Mouse (Mus musculus): ENCODE measurements around the gene Pcdh17.

The Pcdh17 gene

DNA sequence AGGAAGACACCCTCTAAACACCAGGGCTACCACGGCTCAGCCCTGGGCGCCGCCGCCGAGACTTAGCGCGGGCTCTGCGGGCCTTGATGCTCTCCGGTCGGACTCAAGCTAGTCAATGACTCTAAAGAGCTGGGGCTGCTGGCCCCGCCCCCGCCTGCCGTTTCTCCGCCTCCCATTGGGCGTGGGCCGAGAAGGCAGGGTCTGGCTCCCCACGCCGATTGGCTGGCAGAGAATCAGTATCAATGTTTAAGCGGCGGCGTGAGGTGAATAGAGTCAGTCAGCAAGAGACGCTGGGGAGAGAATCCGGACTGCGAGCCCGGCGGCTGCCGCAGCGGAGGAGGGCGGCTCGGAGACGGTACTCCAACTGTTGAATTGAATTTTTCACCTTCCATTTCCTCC, at the start of gene Pcdh17:
Gene Pcdh17 (plus strand): TSS at position 276 of the 399 bp plus-strand sequence.
- DNase-seq (ENCODE audit: low spot score in 2 of 2): peak; percentile 90

DNA sequence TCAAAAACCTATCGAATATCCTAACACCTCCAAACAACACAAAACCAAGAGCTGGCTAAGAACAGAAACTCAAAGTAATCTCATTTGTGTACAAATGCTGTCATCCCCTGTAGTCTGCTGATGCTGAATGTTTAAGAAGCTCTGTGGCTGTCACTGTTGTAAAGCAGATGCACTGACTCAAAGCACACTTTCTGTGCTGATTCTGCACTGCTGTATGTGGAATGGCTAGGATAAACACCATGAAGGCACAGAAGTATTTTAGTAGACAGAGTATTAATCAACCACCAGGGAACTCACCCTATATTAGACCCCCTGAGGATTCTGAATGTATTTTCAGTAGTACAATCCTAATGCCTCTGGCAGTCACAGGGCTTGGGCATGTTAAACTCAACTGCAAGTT, 46.2 kb upstream of the Pcdh17 start:
- DNase-seq (ENCODE audit: low spot score in 2 of 2): no peak

DNA sequence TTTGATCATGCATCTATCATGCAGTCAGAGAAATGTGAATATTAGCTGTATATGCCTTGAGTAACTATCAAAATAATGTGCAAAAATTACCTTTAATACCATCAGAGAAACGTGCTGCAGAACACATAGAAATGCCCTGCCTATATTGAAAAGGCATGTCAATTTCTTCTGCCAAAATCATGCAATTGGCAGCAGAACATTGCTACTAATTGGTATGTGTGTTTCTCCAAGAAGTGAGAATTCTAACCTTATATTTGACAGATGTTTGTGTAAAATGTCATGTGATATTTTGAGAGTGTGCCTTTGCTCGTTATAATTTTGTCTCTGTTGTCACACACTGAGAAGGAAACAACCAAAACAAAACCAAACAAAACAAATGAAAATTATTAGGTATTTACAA, 18.6 kb upstream of the Pcdh17 start:
- DNase-seq (ENCODE audit: low spot score in 2 of 2): no peak

DNA sequence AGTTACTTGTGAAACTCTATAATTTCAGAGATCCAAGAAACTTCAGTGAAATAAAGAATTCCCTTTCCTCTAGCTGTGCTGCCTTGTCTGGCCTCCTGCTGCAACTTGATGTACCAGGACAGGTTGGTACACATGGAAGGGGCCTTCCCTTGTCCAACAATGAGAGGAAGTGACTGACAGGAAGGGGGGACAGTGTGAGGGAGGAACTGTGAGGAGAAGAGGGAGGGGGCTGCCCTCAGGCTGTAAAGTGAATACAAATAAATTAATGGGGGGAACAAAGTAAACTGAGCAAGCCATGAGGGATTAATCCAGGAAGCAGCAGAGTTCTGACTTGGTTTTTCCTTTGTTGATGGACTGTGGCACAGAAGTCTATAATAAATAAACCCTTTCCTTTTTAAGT, 16.7 kb upstream of the Pcdh17 start:
- DNase-seq (ENCODE audit: low spot score in 2 of 2): no peak

DNA sequence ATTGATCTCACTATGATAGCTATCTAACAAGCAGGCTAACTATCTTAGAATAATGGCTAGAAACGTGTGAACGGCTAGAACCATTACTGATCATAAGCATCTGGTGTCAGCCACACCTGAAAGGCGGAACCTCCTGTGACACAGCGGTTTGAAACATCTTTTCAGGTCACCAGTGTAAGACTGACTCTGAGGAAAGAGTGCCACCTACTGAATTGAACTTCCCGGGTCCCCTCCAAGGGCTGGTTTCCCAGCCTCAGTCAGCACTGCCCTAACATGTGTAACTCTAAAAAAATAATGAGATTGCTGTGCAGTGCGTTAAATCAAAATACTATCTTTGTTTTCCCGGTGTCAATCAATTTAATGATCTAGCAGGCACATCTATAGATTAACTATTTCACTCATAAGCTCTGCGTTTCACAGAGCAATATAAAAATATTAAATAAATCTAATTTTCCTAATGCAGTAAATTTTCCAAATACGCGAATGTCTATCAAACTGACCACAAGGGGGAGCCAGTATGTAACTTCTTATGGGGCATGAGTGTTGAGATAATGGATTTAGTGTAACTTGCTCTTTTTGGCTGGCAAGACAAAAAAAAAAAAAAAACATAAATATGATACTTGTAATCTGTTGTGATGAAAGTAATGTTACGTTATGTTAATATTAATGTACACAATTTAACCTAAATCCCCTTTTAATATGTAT, 5.1 kb upstream of the Pcdh17 start:
- no peak for DNase-seq (ENCODE audit: low spot score in 2 of 2)

DNA sequence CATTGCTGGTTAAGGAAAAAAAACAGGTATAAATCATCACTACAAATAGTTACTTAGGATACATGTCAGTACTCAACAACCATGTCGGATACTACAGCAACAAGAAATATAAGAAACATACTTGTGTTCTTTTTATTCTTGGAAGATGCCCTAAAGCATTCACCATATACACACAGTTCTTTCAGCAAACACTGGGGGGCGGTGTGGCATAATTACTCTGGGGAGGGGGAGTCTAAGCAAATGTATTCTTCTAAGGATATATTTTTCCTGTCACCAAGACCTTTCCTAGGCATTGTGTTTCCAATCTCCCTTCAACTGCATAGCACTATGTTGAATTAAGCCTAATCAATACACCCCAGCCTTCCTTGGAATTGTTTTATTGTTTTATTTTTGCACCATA, 2.5 kb upstream of the Pcdh17 start:
- no peak for DNase-seq (ENCODE audit: low spot score in 2 of 2)

DNA sequence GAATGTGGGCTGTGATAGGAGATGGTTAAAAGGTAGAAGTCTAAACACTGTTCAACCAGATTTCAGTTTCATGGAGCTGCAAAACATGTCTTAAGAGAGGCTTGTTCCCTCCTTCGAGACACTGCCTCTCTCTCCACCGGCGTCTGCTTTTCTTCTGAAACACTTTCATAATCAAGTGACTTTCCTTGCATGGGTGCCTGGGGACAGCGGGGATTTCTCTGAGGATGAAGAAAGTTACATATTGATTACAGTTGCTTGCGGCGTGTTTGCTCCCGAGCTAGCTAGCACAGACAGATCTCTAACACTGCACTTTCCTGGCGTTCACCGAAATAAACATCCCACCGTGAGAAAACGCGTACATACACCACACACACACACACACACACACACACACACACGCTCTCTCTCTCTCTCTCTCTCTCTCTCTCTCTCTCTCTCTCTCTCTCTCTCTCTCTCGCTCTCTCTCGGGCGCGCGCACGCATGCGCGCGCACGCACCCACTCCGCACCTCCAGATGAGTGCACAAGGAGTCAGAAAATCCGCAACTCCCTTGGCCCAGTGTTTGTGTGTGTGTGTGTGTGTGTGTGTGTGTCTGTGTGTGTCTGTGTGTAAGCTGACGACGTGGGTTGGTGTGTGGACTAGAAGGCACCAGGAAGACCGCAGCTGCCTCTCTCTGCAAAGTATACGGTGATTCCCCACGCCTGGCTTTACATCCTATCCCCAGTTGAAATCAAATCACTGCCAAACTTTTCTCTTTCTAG, 655 bp upstream of the Pcdh17 start:
- no peak for DNase-seq (ENCODE audit: low spot score in 2 of 2)

DNA sequence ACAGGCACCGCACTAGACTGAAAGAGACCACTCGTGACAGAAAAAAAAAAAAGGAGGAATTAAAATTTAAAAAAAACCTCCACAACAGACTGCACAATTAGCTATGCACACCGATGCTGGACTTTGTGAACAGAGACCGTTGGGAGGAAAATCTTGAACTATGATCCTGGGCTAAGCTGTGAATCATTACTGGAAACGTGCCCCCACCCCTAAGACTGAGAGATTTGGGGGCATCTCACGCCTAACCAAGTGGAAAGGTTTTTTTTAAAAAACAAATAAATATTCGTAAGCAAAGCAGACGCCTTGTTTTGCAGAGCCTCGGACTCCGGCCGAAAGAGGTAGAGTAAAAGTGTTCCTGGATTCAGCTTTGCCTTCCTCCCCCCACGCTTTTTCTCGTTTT, 398 bp downstream of the Pcdh17 start:
- no peak for DNase-seq (ENCODE audit: low spot score in 2 of 2)

DNA sequence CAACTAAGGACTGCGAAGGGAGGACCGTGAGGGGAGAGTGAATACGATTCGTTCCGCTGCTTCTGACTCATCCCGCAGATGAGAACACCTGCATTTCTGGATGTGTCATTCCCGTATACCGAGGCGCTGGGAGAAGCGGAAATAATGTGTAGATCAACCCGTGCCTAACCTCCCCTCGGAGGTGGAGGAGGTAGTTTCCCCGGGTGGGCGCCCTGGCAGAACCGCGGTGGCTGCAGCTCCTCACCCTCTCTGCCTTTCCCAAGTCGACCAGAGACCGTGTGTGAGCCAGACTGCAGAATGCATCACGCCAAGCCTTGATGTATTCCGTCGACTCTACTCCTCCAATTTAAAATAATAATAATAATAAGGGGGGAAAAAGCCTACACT, 906 bp downstream of the Pcdh17 start:
- DNase-seq (ENCODE audit: low spot score in 2 of 2): no peak

DNA sequence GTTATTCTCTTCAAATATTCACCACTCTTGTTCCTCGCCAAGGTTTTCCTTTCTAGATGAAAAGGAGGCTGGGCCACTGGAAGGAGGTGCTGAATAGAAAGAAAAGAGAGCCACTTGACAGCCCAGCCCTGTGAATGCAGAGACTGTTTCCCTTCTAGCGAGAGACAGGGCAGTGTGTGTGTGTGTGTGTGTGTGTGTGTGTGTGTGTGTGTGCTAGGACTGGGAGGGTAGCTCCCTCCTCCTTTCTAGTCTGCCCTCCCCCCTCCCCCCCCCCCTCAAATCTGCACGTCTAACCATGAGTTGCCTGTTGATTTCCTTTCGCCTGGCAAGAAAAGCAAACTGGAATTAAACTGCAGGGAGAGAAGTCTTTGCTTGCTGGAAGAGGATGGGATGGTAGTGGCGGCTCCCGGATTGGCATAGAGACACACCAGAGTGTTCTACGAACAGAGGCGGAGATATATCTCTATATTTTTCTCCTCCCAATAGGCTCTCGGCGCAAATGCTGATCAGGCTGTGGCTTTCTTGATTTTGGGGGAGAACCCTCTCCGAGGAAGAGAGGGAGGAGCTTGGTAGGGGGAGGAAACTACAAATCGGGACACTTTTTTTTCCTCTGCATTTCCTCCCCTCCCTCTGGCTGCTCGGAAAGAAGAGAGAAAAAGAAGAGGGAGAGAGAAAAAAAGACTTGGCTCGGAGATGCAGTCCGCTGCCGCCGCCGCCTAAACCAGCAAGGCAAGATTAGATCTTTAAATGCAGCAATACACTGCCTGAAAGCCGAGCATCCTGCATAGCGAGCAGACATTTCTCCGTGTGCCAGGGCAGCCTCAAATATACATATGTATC, 1.5 kb downstream of the Pcdh17 start:
- no peak for DNase-seq (ENCODE audit: low spot score in 2 of 2)

DNA sequence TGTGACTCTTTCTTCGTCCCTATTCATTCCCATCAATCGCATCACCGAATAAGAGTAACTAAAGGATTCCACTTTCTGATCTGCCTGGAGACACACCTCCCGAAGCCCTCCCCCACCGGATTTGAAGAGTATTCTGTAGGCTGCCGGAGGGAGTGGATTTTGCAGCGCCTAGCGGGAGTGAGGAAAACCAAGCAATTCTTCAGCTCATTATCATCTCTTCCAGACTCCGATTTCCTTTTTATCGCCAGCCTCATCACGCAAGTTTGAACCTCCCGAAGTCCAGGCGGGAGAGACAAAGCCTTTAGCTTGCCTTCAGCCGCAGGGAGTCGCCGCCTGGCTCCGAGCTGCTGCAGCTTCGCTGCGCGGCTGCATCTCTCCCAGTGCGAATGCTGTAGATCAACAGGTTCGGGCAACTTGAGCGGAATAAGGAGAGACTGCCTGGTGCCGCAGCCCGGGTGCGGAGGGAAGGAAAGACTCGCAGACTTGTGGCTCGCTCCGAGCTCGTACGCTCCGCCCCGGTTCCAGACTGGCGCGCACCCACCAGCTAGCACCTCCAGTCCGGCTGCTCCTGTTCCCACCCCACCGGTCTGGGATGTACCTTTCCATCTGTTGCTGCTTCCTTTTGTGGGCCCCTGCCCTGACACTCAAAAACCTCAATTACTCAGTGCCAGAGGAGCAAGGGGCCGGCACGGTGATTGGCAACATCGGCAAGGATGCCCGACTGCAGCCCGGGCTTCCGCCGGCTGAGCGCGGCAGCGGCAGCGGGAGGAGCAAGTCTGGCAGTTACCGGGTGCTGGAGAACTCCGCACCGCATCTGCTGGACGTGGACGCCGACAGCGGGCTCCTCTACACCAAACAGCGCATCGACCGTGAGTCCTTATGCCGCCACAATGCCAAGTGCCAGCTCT, 2.4 kb downstream of the Pcdh17 start:
- DNase-seq (ENCODE audit: low spot score in 2 of 2): peak in 1 of 2 experiments; percentile 15

DNA sequence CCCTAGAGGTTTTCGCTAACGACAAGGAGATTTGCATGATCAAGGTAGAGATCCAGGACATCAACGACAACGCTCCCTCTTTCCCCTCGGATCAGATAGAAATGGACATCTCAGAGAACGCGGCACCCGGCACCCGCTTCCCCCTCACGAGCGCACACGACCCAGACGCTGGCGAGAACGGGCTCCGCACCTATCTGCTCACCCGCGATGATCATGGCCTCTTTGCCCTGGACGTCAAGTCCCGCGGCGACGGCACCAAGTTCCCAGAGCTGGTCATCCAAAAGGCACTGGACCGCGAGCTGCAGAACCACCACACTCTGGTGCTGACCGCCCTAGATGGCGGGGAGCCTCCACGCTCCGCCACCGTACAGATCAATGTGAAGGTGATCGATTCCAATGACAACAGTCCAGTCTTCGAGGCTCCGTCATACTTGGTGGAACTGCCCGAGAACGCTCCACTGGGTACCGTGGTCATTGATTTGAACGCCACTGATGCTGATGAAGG, 3.1 kb downstream of the Pcdh17 start:
- no peak for DNase-seq (ENCODE audit: low spot score in 2 of 2)

DNA sequence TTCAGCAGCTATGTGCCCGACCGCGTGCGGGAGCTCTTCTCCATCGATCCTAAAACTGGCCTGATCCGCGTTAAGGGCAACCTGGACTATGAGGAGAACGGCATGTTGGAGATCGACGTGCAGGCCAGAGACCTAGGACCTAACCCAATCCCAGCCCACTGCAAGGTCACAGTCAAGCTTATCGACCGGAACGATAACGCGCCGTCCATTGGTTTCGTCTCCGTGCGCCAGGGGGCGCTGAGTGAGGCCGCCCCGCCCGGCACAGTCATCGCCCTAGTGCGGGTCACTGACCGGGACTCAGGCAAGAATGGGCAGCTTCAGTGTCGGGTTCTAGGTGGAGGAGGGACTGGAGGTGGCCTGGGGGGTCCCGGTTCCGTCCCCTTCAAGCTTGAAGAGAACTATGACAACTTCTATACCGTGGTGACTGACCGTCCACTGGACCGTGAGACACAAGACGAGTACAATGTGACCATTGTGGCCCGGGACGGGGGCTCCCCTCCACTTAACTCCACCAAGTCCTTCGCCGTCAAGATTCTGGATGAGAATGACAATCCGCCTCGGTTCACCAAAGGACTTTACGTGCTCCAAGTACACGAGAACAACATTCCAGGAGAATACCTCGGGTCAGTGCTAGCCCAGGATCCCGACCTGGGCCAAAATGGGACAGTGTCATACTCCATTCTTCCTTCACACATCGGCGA, 3.7 kb downstream of the Pcdh17 start:
- peak; percentile 48 to 62 for DNase-seq (ENCODE audit: low spot score in 2 of 2)

DNA sequence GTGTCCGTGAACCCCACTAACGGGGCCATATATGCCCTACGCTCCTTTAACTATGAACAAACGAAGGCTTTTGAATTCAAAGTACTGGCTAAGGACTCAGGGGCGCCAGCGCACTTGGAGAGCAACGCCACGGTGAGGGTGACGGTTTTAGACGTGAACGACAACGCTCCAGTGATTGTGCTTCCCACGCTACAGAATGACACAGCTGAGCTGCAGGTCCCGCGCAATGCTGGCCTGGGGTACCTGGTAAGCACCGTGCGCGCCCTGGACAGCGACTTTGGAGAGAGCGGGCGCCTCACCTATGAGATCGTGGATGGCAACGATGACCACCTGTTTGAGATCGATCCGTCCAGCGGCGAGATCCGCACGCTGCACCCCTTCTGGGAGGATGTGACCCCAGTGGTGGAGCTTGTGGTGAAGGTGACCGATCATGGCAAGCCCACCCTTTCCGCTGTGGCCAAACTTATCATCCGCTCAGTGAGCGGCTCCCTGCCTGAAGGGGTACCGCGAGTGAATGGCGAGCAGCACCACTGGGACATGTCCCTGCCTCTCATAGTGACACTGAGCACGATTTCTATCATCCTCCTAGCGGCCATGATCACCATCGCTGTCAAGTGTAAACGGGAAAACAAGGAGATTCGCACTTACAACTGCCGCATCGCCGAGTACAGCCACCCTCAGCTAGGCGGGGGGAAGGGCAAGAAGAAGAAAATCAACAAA, 4.5 kb downstream of the Pcdh17 start:
- no peak for DNase-seq (ENCODE audit: low spot score in 2 of 2)

DNA sequence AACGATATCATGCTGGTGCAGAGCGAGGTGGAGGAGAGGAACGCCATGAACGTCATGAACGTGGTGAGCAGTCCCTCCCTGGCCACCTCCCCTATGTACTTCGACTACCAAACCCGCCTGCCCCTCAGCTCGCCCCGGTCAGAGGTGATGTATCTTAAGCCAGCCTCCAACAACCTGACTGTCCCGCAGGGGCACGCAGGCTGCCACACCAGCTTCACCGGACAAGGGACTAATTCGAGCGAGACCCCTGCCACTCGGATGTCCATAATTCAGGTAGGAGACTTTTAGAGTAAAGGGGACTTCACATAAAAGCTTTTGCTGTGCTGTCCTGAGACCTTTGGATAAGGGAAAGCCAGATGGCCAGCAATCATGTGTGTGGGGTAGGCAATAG, 5.0 kb downstream of the Pcdh17 start:
- DNase-seq (ENCODE audit: low spot score in 2 of 2): no peak

DNA sequence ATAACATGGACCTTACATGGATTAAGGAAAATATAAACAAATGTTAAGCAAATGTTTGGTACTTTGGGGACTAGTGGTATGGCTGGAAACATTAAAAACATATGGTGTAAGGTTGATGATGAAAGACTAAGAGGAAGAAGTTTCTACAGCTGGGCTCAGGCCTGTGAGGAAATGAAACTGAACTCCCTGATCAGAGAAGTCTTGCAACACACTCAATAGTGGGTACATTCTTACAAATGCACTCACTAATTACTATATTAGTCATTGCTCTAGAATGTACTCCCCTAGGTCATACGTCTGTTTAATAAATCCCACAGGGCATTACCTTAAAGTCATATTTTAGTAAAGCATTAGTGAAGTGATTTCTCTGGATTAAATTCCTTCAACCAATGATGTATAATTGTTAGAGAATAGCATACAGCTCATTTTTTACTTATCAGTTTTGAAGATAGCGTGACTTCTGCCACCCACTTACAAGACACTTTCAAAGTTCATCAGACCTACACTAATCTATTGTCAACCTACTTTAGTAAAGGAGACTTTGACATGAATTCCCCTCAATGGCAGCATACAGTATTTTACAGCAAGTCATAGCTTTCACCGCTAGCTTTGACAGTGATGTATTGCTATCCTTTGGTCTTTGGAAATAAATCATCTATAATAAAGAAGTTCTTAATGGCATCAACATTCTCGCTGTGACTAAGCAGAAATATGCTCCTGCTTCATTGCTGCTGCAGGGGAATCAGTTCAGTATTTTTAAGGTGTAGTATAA, 10.9 kb downstream of the Pcdh17 start:
- DNase-seq (ENCODE audit: low spot score in 2 of 2): no peak

DNA sequence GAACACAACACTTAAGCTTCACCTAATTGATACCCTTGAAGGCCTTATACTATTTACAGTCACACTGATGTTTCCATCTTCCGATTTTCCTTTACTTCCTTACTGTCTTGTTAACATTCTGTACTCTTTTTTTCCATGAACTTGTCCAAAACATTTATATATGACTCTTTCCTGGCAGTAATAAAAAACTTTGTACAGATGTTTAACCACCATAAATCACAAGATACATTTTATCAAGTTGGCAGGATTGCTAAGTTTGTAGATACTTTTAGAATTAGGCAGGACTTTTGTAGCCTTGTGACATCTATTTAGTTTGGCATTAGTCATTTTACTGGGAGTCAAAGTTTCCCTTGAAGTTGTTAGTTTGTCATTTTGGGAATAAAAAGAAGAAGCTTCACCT, 32.1 kb downstream of the Pcdh17 start:
- DNase-seq (ENCODE audit: low spot score in 2 of 2): no peak

DNA sequence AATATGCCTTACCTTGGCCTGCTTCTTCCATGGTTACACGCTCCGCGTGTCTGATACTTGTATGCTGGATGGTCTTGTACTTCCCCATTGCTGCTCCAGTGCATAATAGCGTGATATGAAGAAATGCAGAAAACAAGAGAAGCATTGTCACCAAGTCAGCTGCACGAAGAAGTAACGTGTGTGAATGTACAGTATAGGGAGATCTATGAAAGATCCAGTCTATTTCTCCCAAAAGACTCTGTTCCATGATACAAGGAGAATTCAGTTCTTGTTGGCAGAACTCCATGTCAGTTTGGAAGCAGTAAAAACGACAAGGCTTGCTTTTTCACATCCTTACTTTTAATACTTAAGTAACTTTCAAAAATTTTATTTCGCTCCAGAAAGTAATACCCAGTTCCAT, 33.0 kb downstream of the Pcdh17 start:
- no peak for DNase-seq (ENCODE audit: low spot score in 2 of 2)

DNA sequence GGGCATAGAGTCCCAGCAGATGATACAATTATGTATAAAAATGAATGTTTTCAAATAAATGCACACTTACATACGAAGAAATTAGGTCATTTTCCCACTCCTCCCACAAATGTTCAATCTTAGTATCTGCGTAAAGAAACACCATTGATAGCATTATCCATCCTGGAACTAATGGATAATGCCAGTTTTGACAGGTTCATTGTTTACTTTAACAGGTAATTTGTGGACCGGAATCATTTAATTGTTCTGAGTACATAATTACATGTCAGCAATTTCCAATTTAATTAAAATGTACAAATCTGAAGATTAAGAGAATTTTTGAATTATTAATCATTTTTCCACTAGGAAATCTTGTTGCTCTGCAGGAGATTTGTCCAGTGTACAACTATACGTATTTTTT, 33.5 kb downstream of the Pcdh17 start:
- DNase-seq (ENCODE audit: low spot score in 2 of 2): no peak

All from heart, adult 9 months (tissue).